Mouse (Mus musculus): ENCODE results near the gene Gcnt4.
"Not testable (repeated sequence)": the region's sequence is repeated elsewhere in the genome, so short reads cannot be mapped to it uniquely, and the experiment has no call there.

Gcnt4 gene

DNA sequence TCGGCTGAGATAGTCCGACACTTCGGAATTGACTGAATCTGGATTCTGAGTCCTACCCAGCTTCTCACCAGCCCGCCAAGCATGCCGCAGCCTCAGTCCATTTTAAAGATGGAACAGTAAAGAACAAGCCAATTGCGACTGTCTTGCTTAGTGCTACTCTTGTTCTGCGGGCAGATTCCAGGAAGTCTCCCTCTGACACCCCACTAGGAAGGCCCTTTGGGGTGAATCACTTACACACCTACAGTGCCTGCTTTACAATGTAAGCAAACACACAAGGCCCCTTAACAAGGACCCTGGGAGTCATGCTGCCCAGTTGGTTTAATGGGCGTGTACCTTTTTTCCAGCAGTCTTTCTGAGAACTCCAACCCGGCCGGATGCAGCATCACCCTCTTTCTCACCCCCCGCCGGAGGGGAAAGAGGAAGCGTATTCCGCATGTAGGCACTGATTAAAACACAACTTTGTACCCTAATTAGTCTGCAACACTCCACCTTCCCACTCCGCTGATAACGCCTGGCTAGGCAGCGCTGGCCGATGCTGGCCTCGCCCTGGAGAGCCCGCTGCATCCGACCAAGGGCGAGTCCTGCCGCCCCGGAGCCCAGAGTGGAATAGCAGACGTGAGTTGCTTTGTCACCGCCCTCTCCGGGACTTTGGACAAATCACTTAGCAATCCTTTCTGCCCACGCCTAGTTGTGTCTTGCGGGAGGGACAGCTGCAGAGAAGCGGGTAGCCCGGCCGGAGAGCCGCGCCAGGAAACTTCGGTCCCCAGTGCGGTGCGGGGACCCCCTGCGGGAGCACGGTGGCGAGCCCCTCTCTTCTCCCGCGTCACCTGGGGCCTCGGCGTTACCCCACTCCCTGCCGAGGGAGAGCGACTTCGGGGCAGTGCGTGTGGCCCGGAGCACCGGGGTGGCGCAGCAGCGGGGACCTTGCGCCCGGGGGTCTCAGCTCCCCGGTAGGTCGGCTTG, at the start of gene Gcnt4:
Gene Gcnt4 (plus strand): TSS at position 691 of the 963 bp plus-strand sequence.
- DNase-seq (ENCODE audit: low spot score): peak; percentile 70

DNA sequence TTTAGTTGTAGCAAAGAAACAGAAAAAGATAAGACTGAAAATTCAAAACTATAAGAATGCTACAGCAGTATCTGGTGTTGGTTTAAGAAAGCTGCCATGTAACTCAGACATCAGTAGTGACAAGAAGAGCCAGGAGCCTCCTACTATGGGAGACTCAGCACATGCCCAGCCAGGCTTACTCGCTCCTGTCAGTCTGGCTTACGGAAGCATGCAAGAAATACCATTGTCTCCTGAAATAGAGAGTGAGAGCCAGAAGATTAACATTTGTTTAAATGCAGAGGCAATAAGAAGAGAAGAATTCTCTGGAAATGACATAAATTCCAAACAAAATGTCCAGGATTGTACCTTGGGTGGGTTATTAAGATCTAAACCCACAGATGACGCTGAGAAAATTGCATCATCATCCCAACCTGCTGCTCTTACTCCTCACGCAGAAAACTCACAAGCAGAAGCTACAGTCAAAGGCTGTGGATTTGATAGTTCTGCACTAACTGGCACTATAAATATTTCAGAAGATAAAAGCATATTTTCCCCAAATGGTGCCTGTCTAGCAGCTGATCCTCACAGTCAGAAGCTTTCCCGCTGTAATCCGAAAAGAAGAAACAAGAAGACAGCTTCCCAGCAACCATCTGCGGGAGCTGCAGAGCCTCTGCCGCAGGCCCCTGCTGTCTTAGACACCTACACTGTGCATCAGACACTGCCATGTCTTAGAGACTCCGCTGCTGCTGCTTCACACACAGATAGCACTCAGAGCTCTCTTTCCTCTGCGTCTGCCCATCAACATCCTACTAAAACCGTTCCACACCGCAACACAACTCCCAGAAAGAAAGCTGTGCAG, 46.0 kb upstream of the Gcnt4 start:
- no peak for DNase-seq (ENCODE audit: low spot score)

GRCm38 (mm10) chr13:96884534-96884933, 40.0 kb upstream of the Gcnt4 start:
- no peak for DNase-seq (ENCODE audit: low spot score)

GRCm38 (mm10) chr13:96889985-96890384, 34.5 kb upstream of the Gcnt4 start:
- no peak for DNase-seq (ENCODE audit: low spot score)

DNA sequence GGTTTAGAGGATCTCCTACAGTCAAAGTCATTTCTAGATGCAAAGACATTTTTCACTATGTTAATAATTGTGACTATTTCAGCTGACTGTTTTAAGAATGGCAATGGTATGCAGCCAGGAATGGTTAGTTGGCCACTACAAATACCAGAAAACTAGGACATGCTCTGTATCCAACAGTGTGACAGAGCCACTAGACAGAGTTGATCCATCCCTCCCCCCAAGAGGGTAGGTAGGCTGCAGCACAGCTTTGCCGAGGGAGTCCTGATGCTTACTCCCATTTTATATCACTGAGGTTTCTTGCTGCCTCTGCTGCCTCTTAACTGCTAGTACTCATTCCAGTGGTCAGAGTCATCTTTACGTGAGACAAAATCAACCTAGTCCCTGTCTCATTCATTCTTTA, 29.3 kb upstream of the Gcnt4 start:
- DNase-seq (ENCODE audit: low spot score): no peak

- DNase-seq (ENCODE audit: low spot score): no peak
Measured at GRCm38 (mm10) chr13:96906717-96907116, 17.8 kb upstream of the Gcnt4 start.

- DNase-seq (ENCODE audit: low spot score): no peak
Measured at GRCm38 (mm10) chr13:96911202-96911601, 13.3 kb upstream of the Gcnt4 start.

DNA sequence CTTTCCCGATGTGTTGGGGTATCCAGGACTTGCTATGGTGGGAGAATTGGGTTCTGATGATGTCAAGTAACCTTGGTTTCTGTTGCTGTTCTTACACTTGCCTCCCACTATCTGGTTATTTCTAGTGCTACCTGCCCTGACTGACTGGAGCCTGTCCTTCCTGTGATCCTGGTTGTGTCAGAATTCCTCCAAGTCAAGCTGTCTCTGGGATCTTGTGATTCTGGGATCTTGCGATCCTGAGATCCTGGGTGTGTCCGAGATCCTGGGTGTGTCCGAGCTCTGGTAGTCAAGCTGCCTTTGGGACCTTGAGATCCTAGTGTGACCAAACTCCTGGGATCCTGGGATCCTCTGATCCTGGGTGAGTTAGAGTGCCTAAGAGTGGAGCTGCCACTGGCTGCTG, 1.4 kb upstream of the Gcnt4 start:
- DNase-seq (ENCODE audit: low spot score): not testable (repeated sequence)

- DNase-seq (ENCODE audit: low spot score): peak; percentile 53
Measured at GRCm38 (mm10) chr13:96924985-96925745, 676 bp downstream of the Gcnt4 start.

- no peak for DNase-seq (ENCODE audit: low spot score)
Measured at GRCm38 (mm10) chr13:96925991-96926725, 1.7 kb downstream of the Gcnt4 start.

DNA sequence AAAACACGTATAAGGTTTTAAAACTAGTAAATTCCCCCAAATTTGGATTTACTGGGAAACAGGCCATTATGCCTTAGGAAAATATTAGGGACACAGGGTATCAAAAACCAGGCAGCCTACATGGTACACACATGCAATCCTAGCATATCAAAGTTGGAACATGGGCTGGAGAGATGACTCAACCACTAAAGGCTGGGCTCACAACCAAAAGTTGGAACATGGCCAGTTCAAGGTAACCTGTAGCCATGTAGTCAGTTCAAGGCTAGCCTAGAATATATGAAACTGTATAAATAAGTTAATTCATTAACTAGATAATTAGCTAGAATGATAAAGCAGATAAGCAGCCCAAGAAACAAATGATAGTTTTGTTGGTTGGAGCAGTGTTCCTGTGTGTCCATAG, 3.3 kb downstream of the Gcnt4 start:
- DNase-seq (ENCODE audit: low spot score): no peak

GRCm38 (mm10) chr13:96928432-96929039, 4.0 kb downstream of the Gcnt4 start:
- no peak for DNase-seq (ENCODE audit: low spot score)

- DNase-seq (ENCODE audit: low spot score): no peak
Measured at GRCm38 (mm10) chr13:96932745-96933144, 8.3 kb downstream of the Gcnt4 start.

DNA sequence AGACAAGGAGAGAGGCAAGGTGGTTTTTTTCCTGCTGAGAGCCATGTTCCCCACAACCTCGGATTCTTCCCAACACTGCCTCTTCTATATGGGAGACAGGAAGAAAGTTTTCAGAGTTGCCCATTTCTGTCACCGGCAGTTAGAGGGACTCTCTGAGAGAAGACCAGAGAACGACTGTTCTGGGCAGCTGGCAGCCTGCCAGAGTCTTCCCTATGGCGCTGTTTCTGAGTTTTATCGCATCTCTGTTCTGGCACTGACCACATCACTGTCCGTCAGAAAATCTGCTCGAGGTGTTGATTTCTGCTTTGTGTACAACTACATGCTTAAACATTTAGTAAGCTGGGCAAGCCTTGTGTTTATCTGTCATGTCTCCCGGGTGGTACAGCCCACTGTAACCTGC, 8.9 kb downstream of the Gcnt4 start:
- DNase-seq (ENCODE audit: low spot score): no peak

GRCm38 (mm10) chr13:96936173-96936777, 11.8 kb downstream of the Gcnt4 start:
- DNase-seq (ENCODE audit: low spot score): no peak

- no peak for DNase-seq (ENCODE audit: low spot score)
Measured at GRCm38 (mm10) chr13:96937059-96937558, 12.6 kb downstream of the Gcnt4 start.

DNA sequence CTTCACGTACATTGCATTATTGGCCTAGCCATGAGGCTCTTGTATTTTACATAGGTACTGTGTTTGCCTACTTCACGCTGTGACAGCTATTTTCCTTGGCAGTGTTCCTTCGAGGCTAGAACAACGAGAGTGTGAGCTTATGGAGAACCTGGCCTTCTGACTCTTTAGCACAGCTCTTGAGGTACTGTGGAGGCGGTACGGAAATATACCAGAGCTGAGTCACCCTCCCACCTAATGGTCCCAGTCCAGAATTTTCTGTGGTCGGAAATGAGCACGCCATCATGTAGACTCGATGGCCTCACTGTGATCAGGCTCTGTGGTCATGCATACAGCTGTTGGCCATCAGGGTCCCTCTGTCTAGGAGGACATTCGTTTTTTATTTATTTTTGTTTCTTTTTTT, 15.2 kb downstream of the Gcnt4 start:
- no peak for DNase-seq (ENCODE audit: low spot score)

DNA sequence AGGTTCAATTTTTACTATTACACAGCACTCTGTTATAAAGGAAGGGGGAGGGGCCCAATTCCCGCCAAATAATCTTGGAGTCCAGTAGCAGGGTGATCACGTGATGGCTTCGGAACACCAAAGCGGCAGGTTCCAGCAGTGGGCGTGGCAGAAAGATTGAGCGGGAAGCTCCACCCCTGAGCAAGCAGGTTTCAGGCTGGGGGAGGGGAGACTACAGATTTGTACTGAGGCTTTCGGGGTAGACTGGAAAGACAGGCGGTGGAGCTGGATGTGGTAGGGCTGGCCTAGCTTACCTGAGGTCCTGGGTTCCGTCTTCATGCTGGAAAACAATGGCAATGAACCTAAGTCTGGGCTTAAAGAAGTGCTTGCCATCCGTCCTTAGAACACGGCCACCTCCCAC, 17.0 kb downstream of the Gcnt4 start:
- not testable (repeated sequence) for DNase-seq (ENCODE audit: low spot score)

- DNase-seq (ENCODE audit: low spot score): peak; percentile 43
Measured at GRCm38 (mm10) chr13:96943571-96943970, 19.1 kb downstream of the Gcnt4 start.

- no peak for DNase-seq (ENCODE audit: low spot score)
Measured at GRCm38 (mm10) chr13:96945748-96946147, 21.3 kb downstream of the Gcnt4 start.

Measured in ovary, postnatal 36 days (tissue).